Mouse (Mus musculus) stomach, postnatal 0 days (tissue): ENCODE data around the gene Asrgl1.

Experiments
- CTCF ChIP-seq: IDR thresholded peaks from 2 replicates; pipeline ENCODE4 v1.5.1; 2016; ENCODE audit warnings: antibody characterized with exemption, low read depth, mild to moderate bottlenecking, moderate library complexity
- EP300 ChIP-seq: optimal IDR thresholded peaks from 2 replicates; pipeline ENCODE3; 2016; ENCODE audit warnings: antibody characterized with exemption

DNA sequence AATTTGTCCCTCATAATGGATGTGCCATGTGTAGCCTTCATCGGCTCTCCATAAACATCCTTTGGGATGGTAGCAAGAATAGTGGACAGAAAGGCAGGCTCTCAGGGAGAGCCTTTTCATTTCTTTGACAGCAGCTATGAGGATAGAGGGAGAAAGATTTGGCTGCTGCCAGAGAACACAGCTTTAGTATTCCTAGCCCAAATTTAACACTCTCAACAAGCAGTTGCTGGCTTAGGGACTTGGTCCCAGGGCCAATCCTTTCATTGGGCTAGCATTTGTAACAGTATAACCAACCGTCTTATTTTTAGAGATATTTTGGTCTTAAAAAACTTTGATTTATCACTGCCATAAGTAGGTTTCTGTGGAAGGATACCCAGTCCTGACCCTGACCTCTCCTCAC, 7.8 kb upstream of the Asrgl1 start:
- no peak for TF ChIP-seq EP300
- TF ChIP-seq CTCF = no peak
